Mouse (Mus musculus) forebrain, embryonic 10.5 days (tissue): ENCODE measurements around the gene Vipr2. TPM values are rescaled to one million over a fixed set of nuclear protein-coding genes. Genes with fewer than 3 reads are reported as not detected.

Experiments used
- DNase-seq: peaks from one replicate; pipeline ENCODE4 v3.0.0-alpha.2; 2017; ENCODE audit warnings: low spot score; ENCODE audit errors: extremely low spot score
- H3K27ac ChIP-seq: fragments of 300-500 bp; sonication (generic); 2 replicates; pipeline ENCODE4 v1.5.1; 2016; ENCODE audit warnings: mild to moderate bottlenecking
- H3K27me3 ChIP-seq: fragments of 300-500 bp; sonication (generic); 2 replicates; pipeline ENCODE4 v1.6.1; 2016; ENCODE audit warnings: mild to moderate bottlenecking; ENCODE audit not compliant: poor library complexity, severe bottlenecking
- H3K36me3 ChIP-seq: fragments of 300-500 bp; sonication (generic); replicated peaks from 2 replicates; pipeline ENCODE4 v1.6.1; 2016; ENCODE audit warnings: mild to moderate bottlenecking, moderate library complexity
- H3K4me1 ChIP-seq: fragments of 300-500 bp; sonication (generic); 2 replicates; pipeline ENCODE4 v1.6.1; 2016
- H3K4me3 ChIP-seq: fragments of 300-500 bp; sonication (generic); 2 replicates; pipeline ENCODE4 v1.5.1; 2016; ENCODE audit warnings: mild to moderate bottlenecking, moderate library complexity
- H3K9me3 ChIP-seq: fragments of 300-500 bp; sonication (generic); 2 replicates; pipeline ENCODE4 v1.6.1; 2016; ENCODE audit warnings: mild to moderate bottlenecking, moderate library complexity
- WGBS: fragments of 180-500 bp; shearing (Covaris S2); methylation state at CpG from one replicate; pipeline ENCODE4 v1.1.7; 2016; 5-methylcytosine and 5-hydroxymethylcytosine counted together
- polyA plus RNA-seq: library from polyadenylated mRNA; unstranded; fragments of >200 nt; fragmentation: Nextera tagmentation; extraction: Ambion mirVana; gene quantifications from 2 replicates; pipeline ENCODE4 v1.2.1, GENCODE M21; 2016

Gene Vipr2
- polyA plus RNA-seq, 1 experiment from 2014 or later, result 2.9 TPM

- DNase-seq, result no peak
- Histone ChIP-seq H3K36me3 (no peaks in the 10 kb centered on the region), H3K27me3 (no peaks in the 10 kb centered on the region), H3K27ac (no peak overlapping the region), H3K9me3 (peaks cover 9% of the 10 kb centered on the region; the same call in 1 of the 2 replicates), H3K4me3 (no peak overlapping the region), H3K4me1 (no peaks in the 10 kb centered on the region)
- WGBS, result 85% methylated on average over 7 of the region's 7 CpGs
These were observed 33.6 kb downstream of the Vipr2 start for GRCm38 (mm10) chr12:116111007-116111694.

GRCm38 (mm10) chr12:116115781-116116180 lies 38.3 kb downstream of the Vipr2 start:
- H3K27me3 ChIP-seq, result no peaks in the 10 kb centered on the region
- no peak overlapping the region for H3K27ac ChIP-seq
- DNase-seq, result no peak
- no peaks in the 10 kb centered on the region for H3K4me1 ChIP-seq
- H3K9me3 ChIP-seq, result no peaks in the 10 kb centered on the region
- no peak overlapping the region for H3K4me3 ChIP-seq
- WGBS, result 87% methylated on average over 2 of the region's 2 CpGs
- no peaks in the 10 kb centered on the region for H3K36me3 ChIP-seq

- Histone ChIP-seq H3K9me3 (no peaks in the 10 kb centered on the region), H3K27me3 (no peaks in the 10 kb centered on the region)
- 90% methylated on average over 5 of the region's 5 CpGs for WGBS
These were observed 38.9 kb downstream of the Vipr2 start for GRCm38 (mm10) chr12:116116455-116116854.

GRCm38 (mm10) chr12:116117352-116117929 lies 39.9 kb downstream of the Vipr2 start:
- no peak for DNase-seq
- H3K4me3 ChIP-seq, result no peak overlapping the region
- 84% methylated on average over 5 of the region's 5 CpGs for WGBS
- no peaks in the 10 kb centered on the region for H3K36me3 ChIP-seq
- H3K27me3 ChIP-seq, result no peaks in the 10 kb centered on the region
- H3K27ac ChIP-seq, result no peak overlapping the region
- H3K9me3 ChIP-seq, result no peaks in the 10 kb centered on the region
- no peaks in the 10 kb centered on the region for H3K4me1 ChIP-seq

More at GRCm38 (mm10) chr12:116116455-116116854, 38.9 kb downstream of the Vipr2 start:
- Histone ChIP-seq H3K4me3 (no peak overlapping the region), H3K4me1 (no peaks in the 10 kb centered on the region), H3K36me3 (no peaks in the 10 kb centered on the region), H3K27ac (no peak overlapping the region)
- DNase-seq, result no peak

- 89% methylated on average over 3 of the region's 3 CpGs for WGBS
- DNase-seq, result no peak
These were observed 41.5 kb downstream of the Vipr2 start for GRCm38 (mm10) chr12:116119001-116119400.

GRCm38 (mm10) chr12:116123786-116124185 lies 46.3 kb downstream of the Vipr2 start:
- H3K27me3 ChIP-seq, result no peaks in the 10 kb centered on the region
- no peak overlapping the region for H3K4me3 ChIP-seq
- H3K4me1 ChIP-seq, result no peaks in the 10 kb centered on the region
- no peak overlapping the region for H3K27ac ChIP-seq
- no peaks in the 10 kb centered on the region for H3K9me3 ChIP-seq
- no peak for DNase-seq
- 87% methylated on average over 3 of the region's 3 CpGs for WGBS
- no peaks in the 10 kb centered on the region for H3K36me3 ChIP-seq

More at GRCm38 (mm10) chr12:116119001-116119400, 41.5 kb downstream of the Vipr2 start:
- no peaks in the 10 kb centered on the region for H3K36me3 ChIP-seq
- no peak overlapping the region for H3K27ac ChIP-seq
- no peaks in the 10 kb centered on the region for H3K27me3 ChIP-seq
- H3K9me3 ChIP-seq, result no peaks in the 10 kb centered on the region
- no peak overlapping the region for H3K4me3 ChIP-seq
- H3K4me1 ChIP-seq, result no peaks in the 10 kb centered on the region

GRCm38 (mm10) chr12:116130936-116131335 lies 53.4 kb downstream of the Vipr2 start:
- Histone ChIP-seq H3K4me3 (no peak overlapping the region), H3K27me3 (no peaks in the 10 kb centered on the region), H3K9me3 (no peaks in the 10 kb centered on the region), H3K27ac (no peak overlapping the region), H3K36me3 (no peaks in the 10 kb centered on the region), H3K4me1 (no peaks in the 10 kb centered on the region)
- DNase-seq, result no peak
- WGBS, result 88% methylated on average over 7 of the region's 7 CpGs

GRCm38 (mm10) chr12:116132909-116133308 lies 55.4 kb downstream of the Vipr2 start:
- Histone ChIP-seq H3K27me3 (no peaks in the 10 kb centered on the region), H3K4me3 (no peak overlapping the region), H3K9me3 (no peaks in the 10 kb centered on the region), H3K36me3 (no peaks in the 10 kb centered on the region), H3K27ac (no peak overlapping the region), H3K4me1 (no peaks in the 10 kb centered on the region)
- no peak for DNase-seq
- WGBS, result 91% methylated on average over 5 of the region's 5 CpGs

GRCm38 (mm10) chr12:116135906-116136305 lies 58.4 kb downstream of the Vipr2 start:
- Histone ChIP-seq H3K36me3 (no peaks in the 10 kb centered on the region), H3K4me1 (no peaks in the 10 kb centered on the region), H3K4me3 (no peak overlapping the region), H3K9me3 (no peaks in the 10 kb centered on the region), H3K27me3 (0 out of 2 replicates have a peak, but pooled peaks cover 3% of the 10 kb centered on the region), H3K27ac (no peak overlapping the region)
- DNase-seq, result no peak
- WGBS, result 96% methylated on average over 4 of the region's 4 CpGs

GRCm38 (mm10) chr12:116138322-116139205 lies 61.0 kb downstream of the Vipr2 start:
- 73% methylated on average over 7 of the region's 7 CpGs for WGBS

GRCm38 (mm10) chr12:116140605-116141004 lies 63.1 kb downstream of the Vipr2 start:
- no peak overlapping the region for H3K27ac ChIP-seq
- no peak overlapping the region for H3K4me3 ChIP-seq
- DNase-seq, result no peak
- WGBS, result 89% methylated on average over 2 of the region's 2 CpGs
- H3K9me3 ChIP-seq, result no peaks in the 10 kb centered on the region; the same call in 1 of the 2 replicates
- H3K4me1 ChIP-seq, result peaks cover 6% of the 10 kb centered on the region
- H3K36me3 ChIP-seq, result no peaks in the 10 kb centered on the region
- H3K27me3 ChIP-seq, result 0 out of 2 replicates have a peak, but pooled peaks cover 3% of the 10 kb centered on the region

More at GRCm38 (mm10) chr12:116138322-116139205, 61.0 kb downstream of the Vipr2 start:
- H3K4me1 ChIP-seq, result no peaks in the 10 kb centered on the region
- no peaks in the 10 kb centered on the region; the same call in 1 of the 2 replicates for H3K9me3 ChIP-seq
- H3K36me3 ChIP-seq, result no peaks in the 10 kb centered on the region
- no peak for DNase-seq
- H3K27ac ChIP-seq, result no peak overlapping the region
- no peak overlapping the region for H3K4me3 ChIP-seq
- H3K27me3 ChIP-seq, result 0 out of 2 replicates have a peak, but pooled peaks cover 3% of the 10 kb centered on the region

- Histone ChIP-seq H3K4me1 (peaks cover 7% of the 10 kb centered on the region), H3K27ac (no peak overlapping the region), H3K36me3 (no peaks in the 10 kb centered on the region), H3K4me3 (no peak overlapping the region), H3K27me3 (0 out of 2 replicates have a peak, but pooled peaks cover 3% of the 10 kb centered on the region), H3K9me3 (no peaks in the 10 kb centered on the region; the same call in 1 of the 2 replicates)
- no peak for DNase-seq
- 80% methylated on average over 2 of the region's 2 CpGs for WGBS
These were observed 64.3 kb downstream of the Vipr2 start for GRCm38 (mm10) chr12:116141816-116142215.
